Mouse (Mus musculus): ENCODE results near the gene Col18a1.

Col18a1 gene

GRCm38 (mm10) chr10:77103689-77104088 is 62.7 kb downstream of the Col18a1 start:
- no peak for DNase-seq

- no peak for DNase-seq
These were observed 66.6 kb downstream of the Col18a1 start for GRCm38 (mm10) chr10:77099777-77100176.

GRCm38 (mm10) chr10:77098619-77099018 is 67.7 kb downstream of the Col18a1 start:
- DNase-seq: no peak

GRCm38 (mm10) chr10:77097890-77098200 is 68.5 kb downstream of the Col18a1 start:
- DNase-seq: peak in 1 of 2 experiments; percentile 16

- DNase-seq: no peak
These were observed 69.1 kb downstream of the Col18a1 start for GRCm38 (mm10) chr10:77097006-77097889.

- no peak for DNase-seq
These were observed 70.7 kb downstream of the Col18a1 start for GRCm38 (mm10) chr10:77095666-77096065.

GRCm38 (mm10) chr10:77093817-77094216 is 72.5 kb downstream of the Col18a1 start:
- no peak for DNase-seq

GRCm38 (mm10) chr10:77091538-77092097 is 74.7 kb downstream of the Col18a1 start:
- no peak for DNase-seq

- DNase-seq: no peak
These were observed 76.3 kb downstream of the Col18a1 start for GRCm38 (mm10) chr10:77090063-77090462.

GRCm38 (mm10) chr10:77089336-77089735 is 77.0 kb downstream of the Col18a1 start:
- peak; percentile 33 to 48 for DNase-seq

GRCm38 (mm10) chr10:77084568-77084967 is 81.8 kb downstream of the Col18a1 start:
- DNase-seq: no peak

GRCm38 (mm10) chr10:77082921-77083320 is 83.4 kb downstream of the Col18a1 start:
- no peak for DNase-seq

- peak; percentile 68 to 78 for DNase-seq
These were observed 83.9 kb downstream of the Col18a1 start for GRCm38 (mm10) chr10:77082453-77082852.

- DNase-seq: no peak
These were observed 87.4 kb downstream of the Col18a1 start for GRCm38 (mm10) chr10:77078961-77079360.

- no peak for DNase-seq
These were observed 87.9 kb downstream of the Col18a1 start for GRCm38 (mm10) chr10:77078456-77078855.

GRCm38 (mm10) chr10:77074276-77074974 is 91.9 kb downstream of the Col18a1 start:
- DNase-seq: no peak

- peak; percentile 41 to 43 for DNase-seq
These were observed 96.3 kb downstream of the Col18a1 start for GRCm38 (mm10) chr10:77070072-77070471.

- DNase-seq: no peak
These were observed 97.9 kb downstream of the Col18a1 start for GRCm38 (mm10) chr10:77068469-77068868.

GRCm38 (mm10) chr10:77064659-77065058 is 101.7 kb downstream of the Col18a1 start:
- DNase-seq: no peak

GRCm38 (mm10) chr10:77064239-77064638 is 102.1 kb downstream of the Col18a1 start:
- no peak for DNase-seq

GRCm38 (mm10) chr10:77062393-77063010 is 103.8 kb downstream of the Col18a1 start:
- DNase-seq: peak; percentile 41 to 48

- DNase-seq: no peak
These were observed 104.9 kb downstream of the Col18a1 start for GRCm38 (mm10) chr10:77061426-77061825.

- no peak for DNase-seq
These were observed 109.6 kb downstream of the Col18a1 start for GRCm38 (mm10) chr10:77056768-77057167.
